Mouse (Mus musculus): Measurements from ENCODE around the gene Syne2. TPM values are rescaled to one million over a fixed set of nuclear protein-coding genes. Genes with fewer than 3 reads are reported as not detected.

The Syne2 gene
- polyA plus RNA-seq, 1 experiment = 0.78 TPM

- Histone ChIP-seq H3K27me3 (replicated peaks) (peaks cover 23% of the 10 kb centered on the region), H3K4me1 (peaks cover 17% of the 10 kb centered on the region), H3K4me3 (replicated peaks) (no peak overlapping the region), H3K9me3 (no peaks in the 10 kb centered on the region), H3K36me3 (replicated peaks; ENCODE audit: low read length) (no peaks in the 10 kb centered on the region)
- no peak for TF ChIP-seq FLI1 (IDR thresholded peaks at IDR 0.05; ENCODE audit: low read length)
- TF ChIP-seq GATA1 (IDR thresholded peaks at IDR 0.05; ENCODE audit: borderline replicate concordance, low read length) = no peak
These were observed 38.3 kb downstream of the Syne2 start for GRCm38 (mm10) chr12:75856096-75856868.

DNA sequence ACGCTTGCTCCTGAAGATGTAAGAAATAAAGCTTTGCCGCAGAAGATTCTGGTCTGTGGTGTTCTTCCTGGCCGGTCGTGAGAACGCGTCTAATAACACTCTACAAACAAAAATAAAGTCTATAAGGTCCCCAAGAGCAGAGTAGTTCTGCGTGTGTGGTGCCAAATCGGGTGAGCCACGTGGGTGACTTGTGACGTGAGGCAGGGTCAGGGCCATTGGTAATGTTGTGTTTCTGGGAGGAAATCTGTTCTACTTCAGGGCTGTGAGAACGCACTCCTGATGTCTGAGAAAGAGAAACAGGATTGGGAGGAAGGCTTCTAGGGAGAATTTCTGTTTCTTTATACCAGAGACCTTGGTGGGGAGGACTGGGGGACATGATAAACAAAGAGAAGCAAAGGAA is 42.0 kb downstream of the Syne2 start:
- TF ChIP-seq GATA1 (IDR thresholded peaks at IDR 0.05; ENCODE audit: borderline replicate concordance, low read length) (no peak), FLI1 (IDR thresholded peaks at IDR 0.05; ENCODE audit: low read length) (no peak)
- H3K9me3 ChIP-seq = peaks cover 9% of the 10 kb centered on the region
- H3K36me3 ChIP-seq (replicated peaks; ENCODE audit: low read length) = no peaks in the 10 kb centered on the region
- H3K4me3 ChIP-seq (replicated peaks) = no peak overlapping the region
- peaks cover 9% of the 10 kb centered on the region for H3K4me1 ChIP-seq
- peaks cover 24% of the 10 kb centered on the region for H3K27me3 ChIP-seq (replicated peaks)

- Histone ChIP-seq H3K36me3 (replicated peaks; ENCODE audit: low read length) (no peaks in the 10 kb centered on the region), H3K27me3 (replicated peaks) (peaks cover 21% of the 10 kb centered on the region), H3K4me1 (no peaks in the 10 kb centered on the region; the same call in 1 of the 2 replicates), H3K4me3 (replicated peaks) (no peak overlapping the region), H3K9me3 (peaks cover 9% of the 10 kb centered on the region)
- no peak for TF ChIP-seq FLI1 (IDR thresholded peaks at IDR 0.05; ENCODE audit: low read length)
These were observed 42.9 kb downstream of the Syne2 start for GRCm38 (mm10) chr12:75860843-75861242.

DNA sequence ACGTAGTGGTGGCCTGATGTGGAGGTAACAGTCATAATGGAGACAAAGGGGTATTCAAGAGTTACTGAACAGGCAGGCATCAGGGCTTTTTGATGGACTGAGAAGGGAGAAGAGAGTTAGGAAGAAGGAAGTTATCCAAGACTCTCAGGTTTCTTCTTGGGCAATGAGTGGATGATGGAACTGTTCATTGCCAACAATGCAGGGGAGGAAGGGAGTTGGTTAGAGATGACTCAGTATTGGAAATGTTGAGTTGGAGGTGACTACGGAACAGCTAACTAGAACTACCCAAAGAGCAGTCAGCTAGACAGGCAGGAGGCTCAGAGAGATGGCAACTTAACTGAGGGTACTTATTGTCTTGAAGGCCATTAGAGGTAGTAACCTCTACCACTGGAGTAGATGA is 47.2 kb downstream of the Syne2 start:
- TF ChIP-seq FLI1 (IDR thresholded peaks at IDR 0.05; ENCODE audit: low read length) = no peak
- TF ChIP-seq GATA1 (IDR thresholded peaks at IDR 0.05; ENCODE audit: borderline replicate concordance, low read length) = no peak
- peaks cover 9% of the 10 kb centered on the region for H3K9me3 ChIP-seq
- H3K36me3 ChIP-seq (replicated peaks; ENCODE audit: low read length) = no peaks in the 10 kb centered on the region
- H3K27me3 ChIP-seq (replicated peaks) = peaks cover 13% of the 10 kb centered on the region
- H3K4me3 ChIP-seq (replicated peaks) = no peak overlapping the region
- H3K4me1 ChIP-seq = no peaks in the 10 kb centered on the region

GRCm38 (mm10) chr12:75866419-75867373 is 48.8 kb downstream of the Syne2 start:
- Histone ChIP-seq H3K27me3 (replicated peaks) (peaks cover 13% of the 10 kb centered on the region), H3K4me3 (replicated peaks) (no peak overlapping the region), H3K9me3 (peaks cover 9% of the 10 kb centered on the region), H3K4me1 (no peaks in the 10 kb centered on the region), H3K36me3 (replicated peaks; ENCODE audit: low read length) (no peaks in the 10 kb centered on the region)
- no peak for TF ChIP-seq FLI1 (IDR thresholded peaks at IDR 0.05; ENCODE audit: low read length)
- no peak for TF ChIP-seq GATA1 (IDR thresholded peaks at IDR 0.05; ENCODE audit: borderline replicate concordance, low read length)

DNA sequence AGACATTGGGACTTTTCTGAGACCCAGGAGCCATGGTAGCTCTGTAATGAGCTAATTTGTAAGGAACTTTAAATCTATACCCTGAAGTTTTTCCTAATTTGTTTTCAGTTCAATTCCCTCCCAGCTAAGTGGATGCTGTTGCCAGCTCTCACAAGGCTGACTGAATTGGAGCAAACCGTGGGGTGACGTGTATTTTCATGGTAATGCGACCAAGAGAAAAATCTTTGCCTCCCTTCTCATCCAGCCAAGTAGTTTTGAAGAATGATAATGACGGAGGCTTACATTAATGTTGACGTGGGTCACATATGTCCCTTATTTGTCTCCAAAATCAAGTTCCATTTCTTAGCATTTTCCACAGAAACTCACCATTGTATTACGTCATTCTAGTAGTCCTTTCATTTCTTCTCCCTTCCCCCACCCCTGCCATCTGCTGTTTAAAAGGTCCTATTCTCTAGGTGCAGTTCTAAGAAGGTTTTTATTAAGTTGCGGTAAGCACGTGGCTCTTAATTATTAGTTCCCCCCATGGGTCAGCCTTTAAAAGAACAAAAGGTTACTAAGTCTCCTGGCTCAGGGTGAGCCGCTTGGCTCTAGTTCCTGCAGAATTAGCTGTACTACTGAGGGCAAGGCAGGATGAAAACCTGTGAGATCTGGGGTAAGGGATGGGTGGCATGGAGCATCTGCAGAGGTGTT is 55.8 kb downstream of the Syne2 start:
- Histone ChIP-seq H3K4me1 (no peaks in the 10 kb centered on the region), H3K36me3 (replicated peaks; ENCODE audit: low read length) (no peaks in the 10 kb centered on the region), H3K9me3 (peaks cover 13% of the 10 kb centered on the region), H3K4me3 (replicated peaks) (no peak overlapping the region), H3K27me3 (replicated peaks) (peaks cover 6% of the 10 kb centered on the region)
- TF ChIP-seq FLI1 (IDR thresholded peaks at IDR 0.05; ENCODE audit: low read length) (no peak), GATA1 (IDR thresholded peaks at IDR 0.05; ENCODE audit: borderline replicate concordance, low read length) (no peak)

DNA sequence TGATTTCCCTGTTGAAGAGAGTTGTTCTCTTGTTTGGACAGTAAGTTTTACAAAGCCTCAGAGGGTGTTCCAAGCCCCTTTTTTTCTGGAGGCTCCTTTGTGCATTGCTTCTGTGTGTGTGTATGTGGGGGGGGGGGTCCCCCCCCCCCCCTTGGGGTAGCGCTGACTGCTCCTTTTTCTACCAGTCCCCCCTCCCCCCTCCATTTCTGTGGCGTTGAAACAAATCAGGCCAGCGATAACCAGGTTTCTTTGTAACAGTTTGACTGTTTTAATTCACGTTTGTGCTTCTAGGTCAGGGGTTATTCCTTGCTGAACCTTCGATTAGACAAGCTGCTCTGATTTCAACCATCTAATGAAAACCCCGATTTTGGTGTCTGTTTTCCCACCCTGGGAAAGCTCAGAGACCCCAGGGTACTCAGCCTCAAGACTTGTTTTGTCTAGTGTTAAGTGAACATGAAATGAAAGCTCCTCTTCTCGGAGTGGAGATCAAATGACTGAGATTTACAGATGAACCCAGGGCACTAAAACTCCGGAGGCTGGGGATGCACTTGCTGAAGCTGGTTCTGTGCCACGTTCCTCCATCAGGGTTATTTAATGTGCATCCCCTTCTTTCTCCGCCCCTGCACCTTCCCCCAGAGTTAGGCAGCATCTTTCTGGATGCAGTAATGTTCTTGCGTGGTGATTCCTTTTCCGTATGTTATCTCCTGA is 56.5 kb downstream of the Syne2 start:
- Histone ChIP-seq H3K36me3 (replicated peaks; ENCODE audit: low read length) (no peaks in the 10 kb centered on the region), H3K4me3 (replicated peaks) (no peak overlapping the region), H3K9me3 (peaks cover 13% of the 10 kb centered on the region), H3K27me3 (replicated peaks) (peaks cover 2% of the 10 kb centered on the region), H3K4me1 (no peaks in the 10 kb centered on the region)
- TF ChIP-seq GATA1 (IDR thresholded peaks at IDR 0.05; ENCODE audit: borderline replicate concordance, low read length) (no peak), FLI1 (IDR thresholded peaks at IDR 0.05; ENCODE audit: low read length) (no peak)

GRCm38 (mm10) chr12:75879636-75880317 is 61.8 kb downstream of the Syne2 start:
- TF ChIP-seq GATA1 (IDR thresholded peaks at IDR 0.05; ENCODE audit: borderline replicate concordance, low read length) = no peak
- no peak for TF ChIP-seq FLI1 (IDR thresholded peaks at IDR 0.05; ENCODE audit: low read length)

More at GRCm38 (mm10) chr12:75879636-75880317, 61.8 kb downstream of the Syne2 start:
- Histone ChIP-seq H3K4me1 (no peaks in the 10 kb centered on the region), H3K36me3 (replicated peaks; ENCODE audit: low read length) (no peaks in the 10 kb centered on the region), H3K9me3 (peaks cover 13% of the 10 kb centered on the region), H3K27me3 (replicated peaks) (peaks cover 2% of the 10 kb centered on the region), H3K4me3 (replicated peaks) (no peak overlapping the region)

Data from megakaryocyte, embryonic 14.5 days (primary cell).